Mouse (Mus musculus): ENCODE measurements around the gene Tmem262.
"Not testable (repeated sequence)": the region's sequence is repeated elsewhere in the genome, so short reads cannot be mapped to it uniquely, and the experiment has no call there.

Tmem262 gene

DNA sequence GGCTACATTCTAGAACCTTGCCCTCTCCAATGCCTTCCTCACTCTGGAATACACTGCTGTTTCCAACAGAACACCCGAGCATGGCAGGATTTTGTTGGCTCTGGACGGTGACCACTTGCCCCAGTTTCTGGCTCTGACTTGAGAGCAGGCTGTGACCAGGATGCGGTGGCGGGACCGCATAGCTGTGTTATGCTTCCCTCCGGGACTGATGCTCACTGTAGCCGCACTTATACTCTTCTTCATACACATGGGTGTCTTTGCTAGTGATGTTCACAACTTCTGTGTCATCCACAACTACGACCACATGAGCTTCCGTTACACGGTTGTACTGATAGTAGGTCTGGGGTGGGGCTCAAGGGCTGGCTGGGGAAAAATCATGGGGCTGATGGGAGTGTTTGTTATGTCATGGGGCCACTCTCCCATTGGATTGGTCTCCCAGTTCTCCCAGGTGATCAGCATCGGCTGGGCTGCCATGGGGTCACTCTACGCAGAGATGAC, at the start of gene Tmem262:
TSS of gene Tmem262 (plus strand) at position 51 of the 498 bp plus-strand sequence.
- no peak for DNase-seq

DNA sequence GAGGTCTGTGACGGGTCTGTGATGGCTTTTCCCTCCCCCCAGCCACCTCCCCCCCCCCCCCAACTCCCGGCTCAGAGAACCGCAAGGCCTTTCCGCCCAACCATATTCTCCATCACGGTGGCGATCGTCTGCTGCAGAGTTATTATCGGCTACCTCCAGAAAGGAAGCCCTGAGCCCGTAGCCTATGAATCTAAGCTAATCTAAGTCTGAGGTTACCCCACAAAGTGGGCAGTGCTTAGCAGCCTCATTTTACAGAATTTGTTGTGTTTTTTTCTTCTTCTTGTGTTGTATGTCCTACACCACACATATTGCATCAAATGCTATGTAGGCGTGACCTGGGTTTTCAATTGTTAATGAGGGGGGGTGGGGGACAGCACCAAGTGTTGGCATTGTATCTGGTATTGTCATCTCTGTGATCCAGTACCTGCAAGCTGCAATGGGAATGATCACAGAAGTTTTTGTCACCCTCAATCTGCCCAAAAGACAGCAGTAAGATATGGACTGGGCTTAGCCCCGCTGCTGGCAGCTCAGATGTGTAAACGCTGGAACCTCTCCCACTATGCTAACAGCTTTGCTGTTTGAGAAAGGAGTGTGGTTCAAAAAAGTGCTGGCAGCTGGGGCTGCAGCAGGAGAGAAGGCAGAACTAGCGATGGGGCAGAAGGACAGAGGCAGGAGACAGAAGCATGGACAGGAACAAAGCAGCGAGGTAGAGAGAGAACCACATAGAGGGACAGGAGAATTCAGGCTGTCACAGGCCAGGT, 49.1 kb upstream of the Tmem262 start:
- no peak for DNase-seq

DNA sequence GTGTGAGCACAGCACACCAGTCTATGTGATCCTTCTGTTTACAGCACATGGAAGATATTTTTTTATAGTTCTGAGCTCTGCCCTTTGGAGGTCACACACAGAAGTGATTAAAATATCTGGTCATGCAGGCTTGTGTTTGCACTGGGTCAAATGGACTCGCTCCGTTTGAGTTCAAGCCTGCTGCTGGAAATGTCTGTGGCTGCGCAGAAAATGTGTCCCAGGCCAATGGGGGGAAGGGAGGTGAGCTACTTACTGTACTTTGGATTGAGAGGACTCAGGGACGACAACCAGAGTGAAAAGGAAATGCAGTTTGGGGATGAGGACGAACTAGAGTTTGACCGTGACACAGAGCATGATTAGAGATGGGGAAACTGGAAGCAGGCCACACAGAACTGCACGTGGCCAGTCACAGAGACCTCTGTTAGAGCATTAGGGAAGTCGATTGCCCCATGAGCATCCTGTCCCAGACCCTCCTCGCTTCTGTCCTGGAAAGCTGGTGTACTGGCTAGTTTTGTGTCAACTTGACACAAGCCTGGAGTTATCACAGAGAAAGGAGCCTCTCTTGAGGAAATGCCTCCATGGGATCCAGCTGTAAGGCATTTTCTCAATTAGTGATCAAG, 43.8 kb upstream of the Tmem262 start:
- DNase-seq: no peak

DNA sequence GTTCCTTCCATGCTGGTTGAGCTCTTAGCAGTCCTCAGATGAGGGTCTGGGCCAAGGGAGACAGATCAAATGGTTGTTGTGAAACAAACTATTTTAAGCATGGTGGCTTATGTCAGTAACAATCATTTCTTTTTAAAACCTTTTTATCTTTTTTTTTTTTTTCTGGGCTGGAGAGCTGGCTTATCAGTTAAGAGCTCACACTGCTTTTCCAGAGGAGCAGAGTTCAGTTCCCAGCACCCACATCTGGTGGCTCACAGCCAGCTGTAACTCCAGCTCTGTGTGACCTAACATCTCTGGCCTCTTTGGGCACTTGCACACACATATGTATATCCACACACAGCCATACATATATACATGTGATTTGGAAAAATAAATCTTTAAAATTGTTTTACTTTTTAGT, 42.1 kb upstream of the Tmem262 start:
- DNase-seq: no peak

DNA sequence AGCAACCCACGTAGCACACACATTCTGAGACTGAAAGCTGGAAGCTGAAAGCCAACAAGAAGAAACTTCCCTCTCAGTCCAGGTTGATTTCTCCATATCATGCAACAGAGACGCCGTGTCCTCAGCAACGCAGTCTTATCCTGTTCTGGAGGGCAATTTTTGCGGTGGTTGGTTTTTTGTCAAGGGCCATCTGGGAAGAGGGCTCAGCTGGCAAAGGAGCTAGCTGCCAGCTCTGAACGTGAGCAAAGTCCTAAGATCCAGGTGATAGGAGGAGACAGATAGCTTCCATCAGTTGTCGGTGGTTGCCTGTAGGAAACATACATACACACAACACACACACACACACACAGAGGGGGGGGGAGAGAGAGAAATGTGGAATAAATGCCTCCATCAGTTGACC, 41.5 kb upstream of the Tmem262 start:
- no peak for DNase-seq

DNA sequence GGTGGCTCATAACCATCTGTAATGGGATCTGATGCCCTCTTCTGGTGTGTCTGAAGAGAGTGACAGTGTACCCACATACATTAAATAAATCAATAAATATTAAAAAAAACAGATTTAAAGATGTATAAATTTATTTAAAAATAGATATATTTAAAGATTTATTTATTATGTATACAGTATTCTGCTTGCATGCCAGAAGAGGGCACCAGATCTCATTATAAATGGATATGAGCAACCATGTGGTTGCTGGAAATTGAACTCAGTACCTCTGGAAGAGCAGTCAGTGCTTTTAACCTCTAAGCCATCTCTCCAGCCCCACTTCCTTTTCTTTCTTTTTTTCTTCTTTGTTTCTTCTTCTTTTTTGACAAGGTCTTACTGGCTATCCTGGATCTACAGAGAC, 39.8 kb upstream of the Tmem262 start:
- no peak for DNase-seq

DNA sequence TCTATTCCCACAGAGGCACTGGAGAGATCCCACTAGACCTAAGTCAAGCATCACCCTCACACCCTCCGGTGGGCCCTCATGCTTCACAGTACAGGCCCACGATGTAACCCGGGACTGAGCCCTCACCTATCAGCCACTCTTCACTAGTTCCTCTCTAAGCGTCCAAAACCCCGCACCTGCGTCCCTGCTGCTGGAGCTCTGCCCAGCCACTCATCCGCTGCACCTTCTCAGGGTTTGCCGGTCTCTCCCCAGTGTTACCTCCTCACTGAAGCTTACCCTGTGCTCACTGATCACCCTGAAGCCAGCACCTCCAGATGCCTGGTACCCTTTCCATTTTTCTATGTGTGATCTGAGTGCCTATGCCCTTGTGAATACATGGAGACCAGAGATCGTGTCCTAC, 37.5 kb upstream of the Tmem262 start:
- no peak for DNase-seq

DNA sequence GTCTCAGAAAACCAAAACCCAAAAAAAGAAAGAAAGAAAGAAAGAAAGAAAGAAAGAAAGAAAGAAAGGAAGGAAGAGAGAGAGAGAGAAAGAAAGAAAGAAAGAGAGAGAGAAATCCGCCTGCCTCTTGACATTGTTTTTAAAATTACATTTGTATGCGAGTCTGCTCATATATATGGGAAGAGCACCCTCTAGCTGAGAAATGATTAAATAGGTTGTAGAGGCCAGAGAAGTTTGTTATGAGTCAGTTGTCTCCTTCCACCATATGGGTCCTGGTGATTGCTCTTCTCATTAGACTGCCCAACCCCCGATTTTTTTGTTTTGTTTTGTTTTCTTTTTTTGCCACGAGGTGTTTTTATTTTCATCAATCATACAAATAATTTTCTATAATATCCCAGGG, 35.7 kb upstream of the Tmem262 start:
- not testable (repeated sequence) for DNase-seq

DNA sequence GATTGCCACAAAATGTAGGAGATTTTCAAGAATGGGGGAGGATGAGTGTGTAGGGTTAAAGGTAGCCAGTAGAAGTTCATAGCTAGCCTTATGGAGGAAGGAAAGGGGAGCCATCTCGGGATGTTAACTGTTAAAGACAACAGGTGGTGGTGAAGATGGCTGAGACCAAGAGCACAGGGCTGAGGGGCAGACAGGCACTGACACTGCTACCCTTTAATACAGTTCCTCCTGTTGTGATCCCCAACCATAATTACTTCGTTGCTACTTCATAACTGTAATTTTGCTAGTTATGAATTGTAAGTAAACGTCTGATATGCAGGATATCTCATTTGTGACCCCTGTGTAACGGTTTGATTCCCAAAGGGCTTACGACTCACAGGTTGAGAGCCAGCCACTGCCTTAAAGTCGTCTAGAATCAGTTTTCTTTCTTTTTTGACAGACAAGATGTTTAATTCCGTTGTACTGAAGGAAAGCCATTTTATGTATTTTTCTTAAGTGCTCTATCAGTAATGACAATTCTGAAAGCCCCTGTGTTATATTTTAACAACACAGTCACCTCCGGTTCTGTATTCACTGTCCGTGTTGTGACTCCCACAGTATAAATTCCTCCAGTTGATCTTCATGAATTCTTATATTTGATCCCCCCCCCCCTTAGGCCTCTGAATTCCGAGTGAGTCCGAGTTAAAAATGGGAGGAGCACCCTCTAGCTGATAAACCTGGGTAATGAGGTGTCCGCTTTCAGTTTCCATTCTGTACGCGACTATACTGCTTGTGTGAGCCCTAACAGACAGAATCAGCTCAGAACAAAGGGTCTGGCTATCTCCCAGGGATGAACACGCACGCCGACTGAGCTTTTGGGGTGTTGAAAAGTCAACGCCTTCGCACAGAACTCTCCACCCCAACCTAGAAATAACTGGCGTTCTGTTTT, 34.2 kb upstream of the Tmem262 start:
- DNase-seq: no peak

DNA sequence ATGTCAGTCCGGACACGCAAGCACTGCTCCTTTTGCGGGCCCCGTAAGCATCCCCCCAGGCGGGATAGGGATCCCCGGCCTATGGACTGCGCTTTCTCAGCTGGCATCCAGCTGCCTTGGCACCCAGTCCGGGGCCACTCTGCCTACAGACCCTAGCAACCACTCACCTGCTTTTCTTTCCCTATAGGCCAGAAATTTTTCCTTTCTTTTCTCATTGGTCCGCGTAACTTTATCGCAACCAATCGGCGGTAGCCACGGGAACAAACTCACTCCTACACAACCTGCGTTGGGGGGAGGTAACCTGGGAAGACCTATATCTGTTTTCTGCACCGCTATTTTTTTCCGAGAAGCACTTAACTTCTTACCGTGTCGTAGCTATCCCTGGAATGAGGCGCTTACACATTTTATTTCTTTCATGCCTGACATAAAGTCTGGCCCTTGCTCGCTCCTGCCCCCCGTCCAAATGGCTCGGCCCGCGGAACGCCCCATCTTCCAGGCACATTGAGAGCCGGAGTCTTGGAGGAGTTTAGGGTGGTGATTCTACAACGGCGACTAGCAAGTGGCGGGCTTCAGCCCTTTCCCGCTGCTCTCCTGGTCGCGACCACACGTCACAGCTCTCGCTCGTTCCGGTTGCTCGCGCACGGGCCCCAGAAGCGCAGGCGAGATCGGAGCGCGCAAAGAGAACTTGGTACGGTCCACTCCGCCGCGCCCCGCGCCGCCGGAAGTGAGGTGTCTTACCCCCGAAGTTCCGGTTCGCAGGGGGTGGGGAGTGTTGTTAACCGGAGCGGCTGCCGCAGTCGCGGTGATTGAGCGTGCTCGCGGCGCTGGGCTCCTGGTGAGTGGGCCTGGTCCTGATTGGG, 33.3 kb upstream of the Tmem262 start, which contains the start of gene Syvn1:
TSS of gene Syvn1 (plus strand) at position 283 of the 860 bp plus-strand sequence.
- peak; percentile 94 to 96 for DNase-seq

DNA sequence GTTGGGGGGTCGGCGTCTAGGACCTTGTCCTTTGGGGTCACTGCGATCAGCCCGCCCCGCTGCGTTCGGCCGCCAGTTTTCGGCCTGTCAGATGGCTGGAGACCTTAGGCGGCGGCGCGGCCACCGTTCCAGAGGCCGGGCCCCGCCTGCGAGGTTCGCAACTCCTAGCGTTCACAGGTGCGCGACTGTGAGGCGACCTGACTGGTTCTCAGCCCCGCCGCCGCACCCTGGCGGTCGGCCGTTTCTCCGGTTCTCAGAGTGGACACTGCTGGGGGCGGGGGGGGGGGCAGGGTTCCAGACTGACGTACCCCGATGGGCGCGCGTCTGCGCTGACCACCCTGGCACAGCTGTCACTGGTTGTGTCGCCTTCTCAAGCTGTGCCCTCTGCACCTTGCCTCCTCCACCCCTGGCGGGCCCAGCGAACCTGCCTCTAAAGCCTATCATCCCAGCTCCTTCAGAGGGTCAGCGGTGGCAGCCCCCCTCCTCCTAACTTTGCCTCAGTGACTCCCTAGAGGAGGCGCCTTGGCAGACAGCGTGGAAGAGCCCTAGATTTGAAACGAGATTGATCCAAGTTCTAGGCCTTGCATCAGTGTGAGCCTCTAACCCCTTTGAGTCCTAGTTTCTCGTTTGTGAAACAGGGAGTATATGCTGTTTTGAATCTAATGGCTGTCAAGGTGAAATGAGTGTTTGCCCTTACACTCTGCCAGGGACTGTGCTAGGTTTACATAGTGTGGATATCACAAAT, 32.5 kb upstream of the Tmem262 start:
- DNase-seq: no peak

DNA sequence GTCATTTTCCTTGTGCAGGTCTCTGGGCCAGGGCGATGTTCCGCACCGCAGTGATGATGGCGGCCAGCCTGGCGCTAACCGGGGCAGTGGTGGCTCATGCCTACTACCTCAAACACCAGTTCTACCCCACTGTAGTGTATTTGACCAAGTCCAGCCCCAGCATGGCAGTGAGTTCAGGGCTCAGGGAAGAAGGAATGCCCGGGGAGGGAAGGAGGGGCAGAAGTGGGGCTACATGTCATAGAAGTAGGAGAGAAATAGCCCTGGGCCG, 32.0 kb upstream of the Tmem262 start:
- DNase-seq: no peak

DNA sequence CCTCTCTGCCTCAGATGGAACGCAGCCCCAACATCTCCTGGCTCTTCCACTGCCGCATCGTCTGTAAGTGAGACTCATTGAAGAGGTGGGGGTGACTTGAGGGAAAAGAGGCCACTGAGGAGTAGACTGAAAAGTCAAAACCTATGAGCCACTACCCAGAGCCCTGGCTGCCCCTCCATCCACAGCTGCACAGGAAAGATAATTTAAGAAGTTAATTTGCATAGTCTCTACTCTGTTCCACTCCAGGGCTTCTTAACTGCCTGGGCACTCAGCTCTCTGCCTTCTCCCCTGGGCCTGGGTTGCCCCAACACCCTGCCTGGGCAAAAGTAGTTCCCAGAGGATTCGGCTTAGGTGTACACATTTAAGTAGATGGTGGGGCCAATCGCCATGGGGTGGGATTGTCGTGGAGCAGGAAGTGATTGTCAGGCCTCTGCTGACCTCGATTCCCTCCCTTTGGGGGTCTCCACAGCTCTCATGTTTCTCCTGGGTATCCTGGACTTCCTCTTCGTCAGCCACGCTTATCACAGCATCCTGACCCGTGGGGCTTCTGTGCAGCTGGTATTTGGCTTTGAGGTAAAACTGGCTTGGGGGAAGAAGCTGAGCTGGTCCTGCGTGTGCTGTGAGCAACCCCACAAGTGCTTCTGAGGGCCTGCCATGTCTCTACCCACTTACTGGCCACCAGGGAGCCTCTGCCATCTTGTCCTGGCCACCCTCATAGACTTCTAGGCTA, 31.0 kb upstream of the Tmem262 start:
- no peak for DNase-seq

DNA sequence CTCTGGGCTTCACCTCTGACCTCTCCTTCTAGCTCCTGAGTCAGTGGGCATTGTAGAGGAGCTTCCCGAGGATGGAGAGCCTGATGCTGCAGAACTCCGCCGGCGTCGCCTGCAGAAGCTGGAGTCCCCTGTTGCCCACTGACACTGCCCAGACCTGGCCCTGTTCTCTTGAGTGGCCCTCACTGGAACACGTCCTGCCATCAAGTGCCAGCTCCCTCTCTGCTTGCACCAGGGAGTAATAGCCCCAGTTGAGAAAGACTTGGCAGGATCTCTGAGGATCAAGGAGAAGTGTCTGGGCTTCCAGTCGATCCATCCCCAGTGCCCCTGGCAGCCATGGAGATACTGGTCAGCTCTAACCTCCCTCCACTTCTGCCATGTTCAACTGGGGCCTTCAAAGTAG, 27.3 kb upstream of the Tmem262 start:
- no peak for DNase-seq

DNA sequence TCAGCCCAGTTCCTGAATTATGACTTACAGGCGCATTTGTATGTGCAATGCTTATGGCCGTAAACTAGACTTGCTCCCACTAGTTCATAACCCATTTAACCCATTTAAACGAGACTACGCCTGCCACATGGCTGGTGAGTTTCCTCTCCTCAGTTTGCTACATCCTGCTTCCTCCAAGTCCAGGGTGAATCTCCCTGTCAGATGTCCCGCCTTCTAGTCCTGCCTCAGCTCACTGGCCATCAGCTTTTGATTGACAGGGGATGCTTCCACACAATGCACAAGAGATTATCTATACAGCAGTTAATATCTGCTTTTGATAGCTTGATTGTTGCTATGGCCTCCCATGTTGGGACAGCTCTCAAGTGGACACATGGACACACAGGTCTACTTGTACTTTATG, 25.5 kb upstream of the Tmem262 start:
- DNase-seq: no peak

DNA sequence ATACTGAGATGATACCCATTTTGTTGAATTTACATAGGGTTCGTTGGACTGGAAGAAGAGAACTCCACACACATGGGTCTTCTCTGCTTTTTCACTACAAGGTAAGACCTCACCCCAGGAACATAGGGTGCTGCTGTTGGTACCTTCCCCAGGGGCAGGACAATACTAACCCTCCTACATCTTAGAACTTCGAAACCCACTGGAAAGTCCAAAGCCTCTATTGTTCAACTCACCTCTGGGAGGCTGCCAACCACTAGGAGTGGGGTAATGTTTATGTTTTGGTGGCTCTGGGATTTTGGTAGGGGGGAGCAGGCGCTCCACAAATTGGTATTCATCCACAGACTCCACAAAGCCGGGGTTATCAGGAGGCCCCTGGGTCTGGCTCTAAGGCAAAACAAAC, 23.1 kb upstream of the Tmem262 start:
- DNase-seq: no peak

DNA sequence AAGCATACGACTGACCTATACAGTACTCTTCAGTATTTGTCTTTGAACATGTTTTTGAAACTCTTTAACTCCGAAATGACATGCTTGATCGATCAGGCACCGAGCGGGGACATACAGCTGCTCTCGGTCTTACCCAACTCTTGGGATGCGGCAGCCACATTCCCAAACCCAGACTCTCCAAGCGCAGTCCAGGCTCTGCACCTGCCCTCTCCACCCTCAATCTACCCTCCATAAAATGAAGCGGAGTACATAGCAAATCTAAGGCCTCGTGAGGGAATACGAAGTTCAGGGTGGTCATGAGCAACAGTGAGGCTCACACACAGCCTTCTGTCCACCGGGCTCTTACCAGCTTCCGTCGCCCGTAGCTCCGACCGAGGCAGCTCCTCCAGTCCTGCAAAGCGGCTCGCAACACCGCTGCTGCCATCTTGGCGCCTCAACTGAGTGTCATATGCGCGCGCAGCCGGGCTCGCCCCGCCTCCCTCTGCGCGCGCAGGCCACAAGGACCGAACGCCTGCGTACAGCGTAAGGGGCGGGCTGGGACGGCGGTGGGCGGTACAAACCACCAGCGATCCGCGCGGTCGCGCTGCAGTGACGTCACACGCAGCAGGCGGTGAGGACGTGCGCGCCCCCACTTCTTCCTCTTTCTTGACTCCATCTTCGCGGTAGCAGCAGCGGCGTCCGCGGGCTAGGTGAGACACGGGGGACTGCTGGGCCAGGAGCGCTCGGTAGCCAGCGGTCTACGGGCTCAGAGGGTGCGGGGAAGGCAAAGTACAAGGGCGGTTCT, 22.3 kb upstream of the Tmem262 start, which contains the start of the genes Mrpl49 and Fau:
TSS of gene Mrpl49 (minus strand) at position 473 of the 784 bp plus-strand sequence.
TSS of gene Fau (plus strand) at position 532 of the 784 bp plus-strand sequence.
- DNase-seq: peak; percentile 99 to 100

DNA sequence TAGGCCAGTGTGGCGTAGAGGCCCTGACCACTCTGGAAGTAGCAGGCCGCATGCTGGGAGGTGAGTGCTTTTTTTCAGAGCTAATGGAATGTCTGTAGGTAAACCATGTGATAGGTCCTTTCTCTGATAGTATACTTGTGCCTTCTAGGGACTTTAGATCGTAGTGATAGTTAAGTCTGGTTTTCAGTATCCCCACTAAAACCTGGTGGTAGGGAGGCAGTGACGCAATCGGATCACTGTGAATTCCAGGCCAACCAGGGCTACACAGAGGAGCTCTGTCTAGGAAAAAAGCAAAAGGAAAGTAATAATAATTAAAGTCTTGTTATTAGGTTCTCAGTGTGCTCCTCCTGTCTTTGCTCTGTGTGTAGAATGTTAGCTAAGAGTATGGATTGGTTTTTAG, 21.3 kb upstream of the Tmem262 start:
- DNase-seq: no peak

DNA sequence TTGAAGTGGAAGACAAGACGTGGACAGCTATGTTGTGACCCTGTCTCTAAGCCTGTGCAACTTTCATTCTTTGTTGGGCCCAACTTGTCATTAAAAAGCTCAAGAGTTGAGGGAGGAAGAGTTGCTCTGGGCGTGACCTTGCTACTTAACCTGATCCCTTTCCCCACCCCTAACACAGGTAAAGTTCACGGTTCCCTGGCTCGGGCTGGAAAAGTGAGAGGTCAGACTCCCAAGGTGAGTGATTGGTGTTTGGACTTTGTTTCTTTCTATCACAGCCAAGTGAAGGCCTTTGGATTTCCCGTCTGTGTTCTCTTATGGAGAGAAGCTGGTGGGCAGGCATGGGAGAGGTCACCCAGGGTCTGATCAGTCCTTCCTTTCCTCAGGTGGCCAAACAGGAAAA, 20.9 kb upstream of the Tmem262 start:
- DNase-seq: peak in 1 of 2 experiments; percentile 34

DNA sequence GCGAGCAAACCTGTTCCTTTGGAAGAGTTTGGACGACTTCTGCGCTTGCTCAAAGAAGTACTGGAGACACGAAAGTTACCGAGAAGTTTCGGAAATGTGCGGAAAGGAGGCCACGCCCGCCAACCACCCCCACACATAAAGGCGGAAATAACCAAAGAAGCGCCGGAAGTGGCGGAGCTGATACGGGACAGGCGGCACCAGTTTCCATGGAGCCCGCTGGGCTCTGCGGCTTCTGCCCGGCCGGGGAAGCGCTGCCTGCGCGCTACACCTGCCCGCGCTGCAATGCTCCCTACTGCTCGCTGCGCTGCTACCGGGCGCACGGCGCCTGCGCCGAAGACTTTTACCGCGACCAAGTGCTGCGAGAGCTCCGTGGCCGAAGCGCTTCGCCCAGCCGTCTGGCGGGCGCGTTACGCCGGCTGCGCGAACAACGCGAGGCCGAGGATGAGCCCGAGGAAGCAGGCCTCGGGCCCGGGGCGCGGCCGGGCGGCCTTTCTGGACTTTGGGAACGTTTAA, 18.8 kb upstream of the Tmem262 start, which contains the start of gene Znhit2:
TSS of gene Znhit2 (plus strand) at position 172 of the 513 bp plus-strand sequence.
- peak; percentile 96 to 97 for DNase-seq

All from kidney, postnatal 36 days (tissue).